Mouse (Mus musculus) macrophage (primary cell): ENCODE data around the gene Cc2d2b. TPM values are rescaled to one million over a fixed set of nuclear protein-coding genes. Genes with fewer than 3 reads are reported as not detected.

ENCODE experiments used
- H3K27ac ChIP-seq: fragments of 350-480 bp; formaldehyde crosslinking; 2 replicates; pipeline ENCODE4 v1.9.0; 2021
- H3K36me3 ChIP-seq: fragments of 350-480 bp; formaldehyde crosslinking; 2 replicates; pipeline ENCODE4 v1.9.0; 2021; ENCODE audit errors: inconsistent target
- H3K4me3 ChIP-seq: fragments of 350-480 bp; formaldehyde crosslinking; 2 replicates; pipeline ENCODE4 v1.9.0; 2021; ENCODE audit errors: inconsistent target
- H3K79me2 ChIP-seq: fragments of 350-480 bp; formaldehyde crosslinking; 2 replicates; pipeline ENCODE4 v1.9.0; 2021; ENCODE audit errors: inconsistent target
- WGBS: methylation state at CpG from one replicate; pipeline ENCODE4 v1.1.7; 2026; ENCODE audit warnings: inconsistent platforms; ENCODE audit not compliant: missing documents; 5-methylcytosine and 5-hydroxymethylcytosine counted together
- polyA plus RNA-seq: library from polyadenylated mRNA; stranded (reverse); fragments of 250-400 nt; gene quantifications from 3 replicates; pipeline ENCODE4 v1.2.4, GENCODE M21; 2018; ENCODE audit warnings: inconsistent platforms
- total RNA-seq, 78 experiments: library from RNA; depleted of rRNA; stranded (reverse); fragments of 250-400 nt; gene quantifications; 1 replicate in 9 of 78; 2 replicates in 24 of 78; 3 replicates in 43 of 78; 4 replicates in 2 of 78; pipeline ENCODE4 v1.2.4; 2018; ENCODE audit warnings: inconsistent platforms in 56 of 78

The Cc2d2b gene
- total RNA-seq (2018; cell fraction: chromatin; rRNA removed), result 1 to 10 TPM in 2 of 26 experiments, under 1 TPM in 3, not detected in 21; 0.15 to 1.5 (median 0.84) TPM
- total RNA-seq (2018; cell fraction: cytosol; rRNA removed), result under 1 TPM in 10 of 26 experiments, not detected in 16; 0.03 to 0.14 (median 0.08) TPM
- 1 to 10 TPM in 2 of 26 experiments, under 1 TPM in 3, not detected in 21; 0.22 to 4.3 (median 0.56) TPM for total RNA-seq (2018; cell fraction: nucleus; rRNA removed)
- polyA plus RNA-seq, result 0.21 TPM in 1 of 3 replicates, not detected in the others

DNA sequence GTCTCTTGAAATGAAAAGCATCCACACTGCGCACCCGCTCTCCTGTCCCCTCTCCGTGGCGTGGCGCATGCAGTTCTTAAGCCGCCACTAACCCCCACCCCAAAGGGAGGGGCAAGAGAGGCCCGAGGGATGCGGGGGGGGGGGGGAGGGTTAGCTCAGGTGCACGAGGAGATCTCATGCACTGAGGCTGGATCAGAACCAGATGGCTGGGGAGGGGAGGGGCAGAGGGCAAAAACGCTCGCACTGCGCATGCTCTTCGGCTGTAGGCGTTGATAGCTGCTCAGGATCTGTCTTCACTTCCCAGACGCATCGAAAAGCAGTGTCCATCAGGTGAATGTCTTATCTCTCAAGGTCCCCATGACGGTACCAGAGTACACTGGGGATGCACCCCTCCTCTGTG lies at the start of gene Cc2d2b:
Cc2d2b (plus strand) TSS at position 195 of the 400 bp plus-strand sequence.
- WGBS, result 87% methylated on average over 16 of the region's 17 CpGs
- Histone ChIP-seq H3K4me3 (no peak within 1 kb of the TSS), H3K79me2 (no peaks in the 10 kb centered on the region), H3K27ac (no peak within 1 kb of the TSS), H3K36me3 (no peaks in the 10 kb centered on the region)

DNA sequence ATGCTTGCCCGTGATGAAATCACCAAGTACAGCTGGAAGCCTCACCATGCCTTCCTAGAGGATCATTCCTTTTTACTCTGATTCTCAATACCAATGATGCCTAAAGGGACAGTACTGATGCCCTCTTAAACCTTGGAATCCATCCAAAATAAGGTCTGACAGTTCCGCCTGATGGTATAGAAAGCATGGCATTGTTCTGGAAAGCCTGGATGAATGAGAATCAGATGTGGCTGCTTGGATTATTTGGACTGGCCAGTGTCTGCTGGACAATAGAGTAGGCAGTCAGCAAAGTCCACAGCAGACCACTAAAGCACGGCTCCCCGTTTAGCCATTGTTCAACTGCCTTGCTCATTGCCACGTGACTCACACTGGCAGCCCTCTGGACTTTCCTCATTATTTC lies 48.7 kb upstream of the Cc2d2b start:
- H3K36me3 ChIP-seq, result peaks cover 13% of the 10 kb centered on the region; the same call in 1 of the 2 replicates
- H3K79me2 ChIP-seq, result peaks cover 93% of the 10 kb centered on the region; the same call in 1 of the 2 replicates
- H3K4me3 ChIP-seq, result no peak overlapping the region
- 96% methylated on average over 5 of the region's 5 CpGs for WGBS
- no peak overlapping the region for H3K27ac ChIP-seq

DNA sequence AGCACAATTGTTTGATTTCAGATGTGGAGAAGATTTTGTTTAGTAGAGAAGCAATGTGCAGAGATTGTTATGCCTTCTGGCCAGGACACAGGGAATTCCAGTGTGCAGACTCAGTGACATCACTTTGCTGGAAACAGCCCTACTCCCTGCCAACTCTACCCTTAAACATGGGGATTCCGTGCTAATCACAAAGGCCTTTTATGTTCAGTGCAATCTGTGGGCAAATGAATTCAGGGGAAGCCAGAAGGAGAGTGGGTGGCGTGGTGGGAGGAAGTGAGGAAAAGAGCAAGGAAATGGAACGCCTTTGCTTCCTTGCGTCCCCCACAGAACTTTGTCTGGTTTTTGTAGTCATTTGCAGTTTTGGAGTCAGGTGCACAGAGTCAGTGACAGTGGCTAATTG lies 46.1 kb upstream of the Cc2d2b start:
- Histone ChIP-seq H3K4me3 (no peak overlapping the region), H3K36me3 (peaks cover 13% of the 10 kb centered on the region; the same call in 1 of the 2 replicates), H3K79me2 (peaks cover 90% of the 10 kb centered on the region; the same call in 1 of the 2 replicates), H3K27ac (no peak overlapping the region)
- 75% methylated on average over 3 of the region's 4 CpGs for WGBS

DNA sequence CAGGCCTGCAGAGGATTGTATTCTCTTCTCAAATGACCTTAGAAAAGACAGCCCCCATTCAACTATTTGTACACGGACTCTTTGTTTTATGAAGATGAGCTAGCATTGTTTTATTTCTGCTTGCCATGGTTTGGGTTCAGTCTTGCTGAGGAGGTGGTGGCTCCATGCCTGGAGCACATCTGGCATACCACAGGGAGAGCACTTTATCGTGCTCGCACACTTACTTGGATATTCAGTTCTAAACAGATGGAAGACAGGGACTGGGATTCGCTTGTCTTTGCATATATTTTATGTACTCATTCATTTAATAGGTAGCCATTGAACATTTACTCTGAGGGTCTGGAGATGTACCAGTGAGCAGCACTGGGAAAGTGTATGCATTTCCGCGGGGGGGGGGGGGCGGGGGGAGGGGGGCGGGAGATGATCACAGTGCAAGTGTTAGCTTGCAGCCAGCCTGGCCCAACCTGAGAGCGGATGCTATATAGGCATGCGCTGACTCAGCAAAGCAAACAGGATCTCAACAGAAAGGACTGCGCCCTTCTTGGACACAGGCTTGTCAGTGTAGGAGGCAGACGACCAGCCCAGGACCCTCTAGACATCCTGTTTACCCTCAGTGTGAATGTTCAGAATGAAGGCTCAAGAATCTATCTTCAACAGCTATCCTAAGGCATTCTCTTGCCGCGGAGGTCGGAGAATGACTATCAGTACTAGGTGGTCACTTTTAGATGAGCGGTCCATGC lies 35.5 kb upstream of the Cc2d2b start:
- Histone ChIP-seq H3K79me2 (peaks cover 43% of the 10 kb centered on the region; the same call in 1 of the 2 replicates), H3K36me3 (peaks cover 39% of the 10 kb centered on the region), H3K4me3 (no peak overlapping the region), H3K27ac (no peak overlapping the region)
- 90% methylated on average over 12 of the region's 16 CpGs for WGBS

DNA sequence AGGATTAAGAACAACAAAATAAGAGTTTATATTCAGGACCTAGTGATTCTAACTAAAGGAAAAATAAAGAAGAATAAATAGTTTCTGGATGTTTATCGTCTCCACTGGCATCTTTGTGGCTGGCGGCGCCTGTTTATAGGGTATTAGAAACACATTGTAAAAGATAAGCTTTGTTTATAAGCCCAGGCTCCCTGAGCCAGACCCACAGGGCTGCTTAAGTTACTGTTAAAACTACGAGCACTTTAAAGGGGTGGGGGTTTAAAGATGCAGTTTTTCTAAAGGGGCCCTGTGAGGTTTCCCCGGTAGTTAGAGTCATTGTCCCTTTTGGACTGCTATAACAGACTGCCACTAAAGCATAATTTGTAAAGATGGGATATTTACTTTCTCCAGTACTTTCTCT lies 33.9 kb upstream of the Cc2d2b start:
- Histone ChIP-seq H3K4me3 (no peak overlapping the region), H3K79me2 (peaks cover 37% of the 10 kb centered on the region; the same call in 1 of the 2 replicates), H3K36me3 (peaks cover 53% of the 10 kb centered on the region), H3K27ac (no peak overlapping the region)
- 93% methylated on average over 5 of the region's 5 CpGs for WGBS

DNA sequence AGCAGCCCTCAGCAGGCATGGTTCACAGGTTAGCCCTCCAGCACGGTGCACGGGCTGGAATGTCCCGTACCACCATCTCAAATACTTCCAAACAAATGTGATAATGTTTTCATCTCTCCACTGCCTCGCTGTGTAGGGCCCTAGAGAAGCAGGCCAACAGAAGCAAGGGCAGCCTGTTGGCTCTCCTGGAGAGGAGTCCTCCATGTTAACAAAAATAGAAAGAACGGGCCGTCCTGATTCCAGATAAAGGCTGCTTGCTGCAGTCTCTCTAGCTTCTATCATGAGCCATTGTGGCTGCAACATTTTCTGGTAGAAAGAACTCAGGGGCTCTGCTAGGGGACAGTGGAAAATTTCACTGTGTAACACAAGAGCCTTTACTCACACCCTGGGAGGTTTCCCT lies 31.6 kb upstream of the Cc2d2b start:
- no peak overlapping the region for H3K27ac ChIP-seq
- peaks cover 57% of the 10 kb centered on the region for H3K36me3 ChIP-seq
- WGBS, result 91% methylated on average over 6 of the region's 6 CpGs

DNA sequence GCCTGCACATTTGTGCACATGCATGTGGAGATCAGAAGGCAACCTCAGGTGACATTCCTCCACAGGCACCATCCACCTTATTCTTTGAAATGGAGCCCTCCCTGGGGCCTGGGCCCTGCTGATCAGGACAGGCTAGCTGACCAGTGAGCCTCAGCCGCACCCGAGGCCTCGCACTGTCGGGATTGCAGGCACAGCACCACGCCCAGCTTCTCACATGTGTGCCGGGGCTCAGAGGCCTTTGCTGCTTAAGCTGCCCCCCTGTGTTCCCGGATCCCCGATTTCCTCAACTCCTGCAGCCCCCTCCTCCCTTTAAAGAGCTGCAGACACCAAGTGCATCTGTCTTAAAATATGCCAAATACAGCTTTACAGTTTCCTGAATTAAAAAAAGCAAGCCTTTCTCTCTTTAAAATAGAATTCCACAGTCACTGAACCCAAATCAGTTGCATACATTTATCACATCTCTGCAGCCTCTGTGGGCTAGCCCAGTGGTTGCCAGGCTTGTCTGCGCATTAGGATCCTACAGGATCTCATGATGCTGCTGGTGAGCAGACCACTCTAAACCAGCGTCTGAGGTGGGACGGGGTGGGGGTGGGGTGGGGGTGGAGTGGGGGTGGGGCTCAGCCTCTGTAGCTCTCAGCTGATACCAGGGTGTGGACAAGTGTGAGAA lies 29.0 kb upstream of the Cc2d2b start:
- Histone ChIP-seq H3K27ac (no peak overlapping the region), H3K79me2 (peaks cover 3% of the 10 kb centered on the region; the same call in 1 of the 2 replicates), H3K4me3 (no peak overlapping the region), H3K36me3 (peaks cover 55% of the 10 kb centered on the region)
- WGBS, result 91% methylated on average over 11 of the region's 11 CpGs

More for the DNA sequence above, 31.6 kb upstream of the Cc2d2b start:
- Histone ChIP-seq H3K4me3 (no peak overlapping the region), H3K79me2 (peaks cover 19% of the 10 kb centered on the region; the same call in 1 of the 2 replicates)

DNA sequence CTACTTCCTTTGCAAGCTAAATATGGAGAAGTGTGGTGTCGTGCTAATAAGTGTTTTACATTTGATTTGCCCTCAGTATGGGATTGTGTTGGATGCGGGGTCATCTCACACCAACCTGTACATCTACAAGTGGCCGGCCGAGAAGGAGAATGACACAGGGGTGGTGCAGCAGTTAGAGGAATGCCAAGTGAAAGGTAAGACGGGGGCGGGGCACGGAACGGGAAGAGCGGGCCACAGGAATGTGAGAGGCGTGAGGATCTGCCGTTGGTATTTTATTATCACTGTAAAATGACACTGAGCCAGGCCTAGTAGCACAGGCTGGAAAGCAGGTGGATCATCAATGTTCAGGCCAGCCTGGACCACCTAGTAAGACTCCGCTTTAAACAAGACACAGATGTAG lies 28.2 kb upstream of the Cc2d2b start:
- no peak overlapping the region for H3K27ac ChIP-seq
- H3K36me3 ChIP-seq, result peaks cover 58% of the 10 kb centered on the region
- H3K79me2 ChIP-seq, result no peaks in the 10 kb centered on the region; the same call in 1 of the 2 replicates
- WGBS, result 97% methylated on average over 7 of the region's 12 CpGs
- H3K4me3 ChIP-seq, result no peak overlapping the region

DNA sequence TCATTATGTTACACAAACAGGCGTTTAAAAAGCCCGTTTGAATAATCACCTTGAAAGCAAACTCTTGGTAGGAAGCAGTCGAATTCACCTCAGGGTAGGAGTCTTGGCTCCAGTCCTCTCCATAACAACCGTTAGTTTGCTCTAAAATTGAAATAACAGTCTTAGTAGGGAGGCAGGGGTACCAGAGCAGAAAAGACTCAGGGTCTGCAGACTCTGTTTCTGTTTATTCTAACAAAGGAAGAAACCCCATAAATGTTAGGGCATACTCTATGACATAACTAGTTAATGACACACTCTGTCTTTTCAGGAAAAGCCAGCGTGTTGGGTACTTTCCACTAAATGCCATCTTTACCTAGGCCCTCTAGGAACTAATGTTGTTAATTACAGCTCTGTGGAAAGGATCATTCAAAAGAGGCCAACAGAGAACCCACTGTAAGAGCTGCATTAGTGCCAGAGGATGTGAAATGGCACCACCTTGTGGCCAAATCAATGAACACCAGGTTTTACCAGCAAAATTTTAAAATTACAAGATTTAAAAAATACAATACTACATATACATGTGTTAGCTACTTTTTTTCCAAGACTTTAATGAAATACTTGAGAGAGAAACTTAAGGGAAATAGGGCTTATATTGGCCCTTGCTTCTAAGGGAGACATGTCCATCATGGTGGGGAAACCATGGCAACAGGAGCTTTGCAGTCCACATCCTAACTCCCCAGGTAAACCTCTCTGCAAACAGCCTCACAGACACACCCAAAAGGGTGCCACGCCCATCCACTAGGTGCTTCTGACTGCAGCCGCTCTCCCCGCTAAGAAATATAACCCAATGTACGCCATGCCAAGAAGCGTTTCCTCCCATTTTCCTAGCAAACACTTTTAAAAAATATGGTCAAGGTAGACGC lies 26.2 kb upstream of the Cc2d2b start:
- Histone ChIP-seq H3K4me3 (no peak overlapping the region), H3K27ac (no peak overlapping the region), H3K36me3 (peaks cover 73% of the 10 kb centered on the region), H3K79me2 (no peaks in the 10 kb centered on the region; the same call in 1 of the 2 replicates)
- WGBS, result 83% methylated on average over 11 of the region's 11 CpGs

DNA sequence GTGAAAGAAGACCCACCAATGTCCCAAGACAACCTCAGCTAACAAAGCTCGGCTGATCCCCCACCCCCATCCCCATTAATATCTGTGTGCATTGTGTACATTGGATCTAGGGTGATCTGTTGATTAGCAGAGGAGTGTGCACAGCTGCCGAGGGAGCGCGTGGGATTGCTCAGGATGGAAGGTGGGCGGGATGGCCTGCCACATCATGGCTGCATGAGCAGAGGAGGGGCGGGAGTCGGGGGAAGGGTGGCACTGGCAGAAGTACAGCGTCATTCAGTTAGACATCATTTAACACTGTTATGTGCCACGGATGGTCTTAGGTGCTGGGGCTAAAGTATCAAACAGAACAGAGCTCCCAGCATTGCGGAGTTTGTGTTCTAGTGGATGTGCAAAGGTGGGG lies 25.0 kb upstream of the Cc2d2b start:
- peaks cover 74% of the 10 kb centered on the region for H3K36me3 ChIP-seq
- no peak overlapping the region for H3K27ac ChIP-seq
- WGBS, result 95% methylated on average over 10 of the region's 10 CpGs
- H3K79me2 ChIP-seq, result no peaks in the 10 kb centered on the region; the same call in 1 of the 2 replicates
- H3K4me3 ChIP-seq, result no peak overlapping the region

DNA sequence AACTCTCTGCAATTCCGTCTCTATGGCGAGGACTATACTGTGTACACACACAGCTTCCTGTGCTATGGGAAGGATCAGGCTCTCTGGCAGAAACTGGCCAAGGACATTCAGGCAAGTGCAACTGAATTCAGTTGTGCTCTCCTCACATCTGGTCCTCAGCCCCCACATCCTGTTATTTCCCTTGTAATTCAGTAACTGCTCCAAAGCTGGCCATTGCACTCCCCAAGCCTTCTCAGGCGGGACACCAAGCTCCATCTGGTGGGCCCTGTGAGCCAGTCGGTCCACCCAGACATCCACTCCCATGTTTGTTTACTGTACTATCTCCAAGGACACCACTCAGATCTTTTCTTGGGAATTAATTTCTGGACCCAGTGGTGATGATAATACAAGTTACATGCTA lies 22.4 kb upstream of the Cc2d2b start:
- Histone ChIP-seq H3K79me2 (no peaks in the 10 kb centered on the region), H3K4me3 (no peak overlapping the region), H3K27ac (no peak overlapping the region), H3K36me3 (peaks cover 78% of the 10 kb centered on the region)
- 98% methylated on average over 4 of the region's 4 CpGs for WGBS

DNA sequence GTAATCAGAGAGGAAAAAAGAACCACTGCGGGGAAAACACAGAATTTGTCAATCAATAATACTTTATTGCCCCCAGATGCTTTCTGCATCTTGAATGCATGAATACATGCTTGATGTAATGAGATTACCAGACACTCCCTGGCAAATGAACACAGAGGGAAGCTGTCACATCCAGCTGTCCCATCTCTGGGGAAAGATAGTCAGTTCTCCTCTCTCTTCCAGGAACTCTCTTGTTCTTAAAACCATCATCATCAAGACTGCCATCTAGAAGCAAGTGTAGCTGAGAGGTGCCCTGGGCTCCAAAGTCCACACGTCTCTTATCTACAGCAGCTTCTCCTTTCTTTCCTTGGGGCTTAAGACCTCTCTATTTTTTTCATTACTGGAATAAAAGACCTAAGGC lies 21.9 kb upstream of the Cc2d2b start:
- Histone ChIP-seq H3K4me3 (no peak overlapping the region), H3K27ac (no peak overlapping the region)
- 81% methylated on average over 2 of the region's 2 CpGs for WGBS

DNA sequence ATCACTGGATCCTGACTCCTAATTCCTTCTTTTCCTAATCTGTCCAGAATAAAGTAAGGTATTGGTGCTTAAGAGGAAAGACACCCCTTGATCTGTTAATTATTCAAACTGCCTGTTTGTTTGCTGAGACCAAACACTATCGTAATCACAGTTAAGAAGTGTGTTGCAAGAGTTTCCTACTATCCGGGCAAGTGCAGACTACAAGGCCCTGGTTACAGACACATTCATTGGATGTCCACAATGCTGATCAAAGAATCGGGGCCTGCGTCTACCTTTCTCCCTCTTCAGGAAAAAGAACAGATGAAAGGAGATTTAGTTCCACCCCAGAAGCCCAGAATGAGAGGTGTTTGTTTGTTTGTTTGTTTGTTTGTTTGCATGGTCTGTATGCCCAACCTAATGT lies 20.3 kb upstream of the Cc2d2b start:
- H3K27ac ChIP-seq, result no peak overlapping the region
- peaks cover 75% of the 10 kb centered on the region for H3K36me3 ChIP-seq
- H3K4me3 ChIP-seq, result no peak overlapping the region
- WGBS, result 45% methylated on average over 4 of the region's 4 CpGs
- H3K79me2 ChIP-seq, result no peaks in the 10 kb centered on the region

More for the DNA sequence above, 21.9 kb upstream of the Cc2d2b start:
- H3K79me2 ChIP-seq, result no peaks in the 10 kb centered on the region
- H3K36me3 ChIP-seq, result peaks cover 78% of the 10 kb centered on the region
